Mouse (Mus musculus): Measurements from ENCODE around the gene Avil. TPM values are rescaled to one million over a fixed set of nuclear protein-coding genes. Genes with fewer than 3 reads are reported as not detected.

Avil gene
- polyA plus RNA-seq, 1 experiment from 2014 or later, result 0.21 TPM

- Histone ChIP-seq H3K4me1 (peaks cover 8% of the 10 kb centered on the region), H3K4me2 (no peak overlapping the region), H3K27me3 (replicated peaks) (peaks cover 16% of the 10 kb centered on the region), H3K36me3 (peaks cover 12% of the 10 kb centered on the region), H3K9me3 (no peaks in the 10 kb centered on the region), H3K4me3 (no peak overlapping the region), H3K27ac (replicated peaks) (no peak overlapping the region), H3K9ac (no peak overlapping the region)
- ATAC-seq (ENCODE audit: extremely low read depth, insufficient number of reproducible peaks, low FRiP score, low TSS enrichment), result no peak
- WGBS, result 76% methylated on average over 8 of the region's 8 CpGs
Observed at GRCm38 (mm10) chr10:127033301-127033741, 32.8 kb downstream of the Avil start.

- H3K9ac ChIP-seq, result no peak overlapping the region
- peaks cover 37% of the 10 kb centered on the region for H3K27me3 ChIP-seq (replicated peaks)
- peaks cover 4% of the 10 kb centered on the region; the same call in 1 of the 2 replicates for H3K4me1 ChIP-seq
- H3K27ac ChIP-seq (replicated peaks), result no peak overlapping the region
- no peaks in the 10 kb centered on the region for H3K9me3 ChIP-seq
- H3K4me2 ChIP-seq, result no peak overlapping the region
- H3K4me3 ChIP-seq, result no peak overlapping the region
- no peaks in the 10 kb centered on the region for H3K36me3 ChIP-seq
- WGBS, result 72% methylated on average over 12 of the region's 12 CpGs
- no peak for ATAC-seq (ENCODE audit: extremely low read depth, insufficient number of reproducible peaks, low FRiP score, low TSS enrichment)
Observed at GRCm38 (mm10) chr10:127036273-127036672, 35.8 kb downstream of the Avil start.

GRCm38 (mm10) chr10:127037641-127038040, 37.1 kb downstream of the Avil start:
- H3K9me3 ChIP-seq, result no peaks in the 10 kb centered on the region
- WGBS, result 69% methylated on average over 12 of the region's 12 CpGs
- peaks cover 8% of the 10 kb centered on the region for H3K4me1 ChIP-seq
- ATAC-seq (ENCODE audit: extremely low read depth, insufficient number of reproducible peaks, low FRiP score, low TSS enrichment), result no peak
- no peaks in the 10 kb centered on the region for H3K36me3 ChIP-seq
- H3K4me2 ChIP-seq, result no peak overlapping the region
- no peak overlapping the region for H3K27ac ChIP-seq (replicated peaks)
- H3K9ac ChIP-seq, result no peak overlapping the region
- no peak overlapping the region for H3K4me3 ChIP-seq
- H3K27me3 ChIP-seq (replicated peaks), result peaks cover 37% of the 10 kb centered on the region

GRCm38 (mm10) chr10:127040569-127041214, 40.2 kb downstream of the Avil start:
- 2% methylated on average over 20 of the region's 20 CpGs for WGBS

GRCm38 (mm10) chr10:127041274-127041766, 40.8 kb downstream of the Avil start, which contains the start of the genes Mettl1 and Eef1akmt3:
Mettl1 (plus strand) TSS chr10:127041414.
Eef1akmt3 (minus strand) TSS chr10:127041513.
- Histone ChIP-seq H3K4me3 (peak within 1 kb of the TSS; percentile 86), H3K27me3 (replicated peaks) (peaks cover 36% of the 10 kb centered on the region), H3K9me3 (no peaks in the 10 kb centered on the region), H3K9ac (peak within 1 kb of the TSS; percentile 86), H3K36me3 (peaks cover 23% of the 10 kb centered on the region), H3K27ac (replicated peaks) (peak within 1 kb of the TSS; percentile 69), H3K4me1 (peaks cover 13% of the 10 kb centered on the region), H3K4me2 (peak within 1 kb of the TSS; percentile 97)
- 0% methylated on average over 28 of the region's 28 CpGs for WGBS
- ATAC-seq (ENCODE audit: extremely low read depth, insufficient number of reproducible peaks, low FRiP score, low TSS enrichment), result peak; percentile 23; the same call in 1 of the 2 replicates

More at GRCm38 (mm10) chr10:127040569-127041214, 40.2 kb downstream of the Avil start:
- Histone ChIP-seq H3K27ac (replicated peaks) (no peak overlapping the region), H3K4me2 (peak overlapping the region; percentile 97), H3K4me3 (peak overlapping the region; percentile 86), H3K9me3 (no peaks in the 10 kb centered on the region), H3K4me1 (peaks cover 13% of the 10 kb centered on the region), H3K36me3 (peaks cover 21% of the 10 kb centered on the region), H3K27me3 (replicated peaks) (peaks cover 37% of the 10 kb centered on the region), H3K9ac (peak overlapping the region; percentile 86)
- no peak for ATAC-seq (ENCODE audit: extremely low read depth, insufficient number of reproducible peaks, low FRiP score, low TSS enrichment)

GRCm38 (mm10) chr10:127041774-127042338, 41.3 kb downstream of the Avil start:
- peak; percentile 74 for ATAC-seq (ENCODE audit: extremely low read depth, insufficient number of reproducible peaks, low FRiP score, low TSS enrichment)
- peak overlapping the region; percentile 69 for H3K27ac ChIP-seq (replicated peaks)

GRCm38 (mm10) chr10:127042468-127043115, 42.1 kb downstream of the Avil start:
- peak overlapping the region; percentile 86 for H3K4me3 ChIP-seq
- peak overlapping the region; percentile 69; the same call in 1 of the 2 replicates for H3K27ac ChIP-seq (replicated peaks)
- peaks cover 40% of the 10 kb centered on the region for H3K27me3 ChIP-seq (replicated peaks)
- peaks cover 13% of the 10 kb centered on the region for H3K4me1 ChIP-seq
- ATAC-seq (ENCODE audit: extremely low read depth, insufficient number of reproducible peaks, low FRiP score, low TSS enrichment), result no peak
- H3K36me3 ChIP-seq, result peaks cover 28% of the 10 kb centered on the region
- 22% methylated on average over 5 of the region's 5 CpGs for WGBS
- no peaks in the 10 kb centered on the region for H3K9me3 ChIP-seq
- peak overlapping the region; percentile 97 for H3K4me2 ChIP-seq
- peak overlapping the region; percentile 86 for H3K9ac ChIP-seq

More at GRCm38 (mm10) chr10:127041774-127042338, 41.3 kb downstream of the Avil start:
- H3K4me2 ChIP-seq, result peak overlapping the region; percentile 97
- H3K9me3 ChIP-seq, result no peaks in the 10 kb centered on the region
- H3K9ac ChIP-seq, result peak overlapping the region; percentile 86
- H3K4me3 ChIP-seq, result peak overlapping the region; percentile 86
- WGBS, result under 1% methylated on average over 44 of the region's 44 CpGs
- H3K36me3 ChIP-seq, result peaks cover 28% of the 10 kb centered on the region
- peaks cover 37% of the 10 kb centered on the region for H3K27me3 ChIP-seq (replicated peaks)
- peaks cover 13% of the 10 kb centered on the region for H3K4me1 ChIP-seq

GRCm38 (mm10) chr10:127043187-127043586, 42.7 kb downstream of the Avil start:
- H3K4me1 ChIP-seq, result peaks cover 13% of the 10 kb centered on the region
- no peak overlapping the region for H3K4me3 ChIP-seq
- no peak overlapping the region for H3K4me2 ChIP-seq
- peaks cover 28% of the 10 kb centered on the region for H3K36me3 ChIP-seq
- H3K27me3 ChIP-seq (replicated peaks), result peaks cover 40% of the 10 kb centered on the region
- ATAC-seq (ENCODE audit: extremely low read depth, insufficient number of reproducible peaks, low FRiP score, low TSS enrichment), result no peak
- no peak overlapping the region; the same call in 1 of the 2 replicates for H3K9ac ChIP-seq
- no peak overlapping the region for H3K27ac ChIP-seq (replicated peaks)
- H3K9me3 ChIP-seq, result no peaks in the 10 kb centered on the region
- 90% methylated on average over 6 of the region's 6 CpGs for WGBS

- Histone ChIP-seq H3K4me2 (peak within 1 kb of the TSS; percentile 51), H3K36me3 (peaks cover 28% of the 10 kb centered on the region), H3K4me3 (peak within 1 kb of the TSS; percentile 32), H3K4me1 (peaks cover 22% of the 10 kb centered on the region), H3K9ac (peak within 1 kb of the TSS; percentile 50; the same call in 1 of the 2 replicates), H3K27ac (replicated peaks) (no peak within 1 kb of the TSS), H3K9me3 (no peaks in the 10 kb centered on the region), H3K27me3 (replicated peaks) (peaks cover 65% of the 10 kb centered on the region)
- no peak for ATAC-seq (ENCODE audit: extremely low read depth, insufficient number of reproducible peaks, low FRiP score, low TSS enrichment)
- 25% methylated on average over 5 of the region's 5 CpGs for WGBS
Observed at GRCm38 (mm10) chr10:127047954-127048353, 47.4 kb downstream of the Avil start, which contains the start of gene Cyp27b1. Cyp27b1 (plus strand) TSS chr10:127048250.

GRCm38 (mm10) chr10:127048608-127049394, 48.3 kb downstream of the Avil start:
- Histone ChIP-seq H3K9me3 (no peaks in the 10 kb centered on the region), H3K4me3 (peak overlapping the region; percentile 32), H3K36me3 (peaks cover 20% of the 10 kb centered on the region), H3K27ac (replicated peaks) (no peak overlapping the region), H3K4me2 (peak overlapping the region; percentile 51), H3K4me1 (peaks cover 21% of the 10 kb centered on the region), H3K27me3 (replicated peaks) (peaks cover 73% of the 10 kb centered on the region), H3K9ac (peak overlapping the region; percentile 50; the same call in 1 of the 2 replicates)
- no peak for ATAC-seq (ENCODE audit: extremely low read depth, insufficient number of reproducible peaks, low FRiP score, low TSS enrichment)
- 5% methylated on average over 35 of the region's 35 CpGs for WGBS
